9 mouse cellular contexts compared by ENCODE assay signal in genomic region chr9:44708429-44708765, GRCm38 (mm10). TPM values are rescaled to one million over a fixed set of nuclear protein-coding genes. Genes with fewer than 3 reads are reported as not detected.
DNase-seq lines count a peak whose midpoint lies in the region; ATAC-seq and TF ChIP-seq lines count a peak whose summit lies in the region.
"Had no signal": no experiment of that assay in that cellular context is flagged by ENCODE, and none has a peak within 500 bp of the region (broad histone marks: within the 10 kb centered on the region; RNA-seq: fewer than 3 reads in every experiment).

No protein-coding gene starts in this region.

- TF ChIP-seq CTCF in E14TG2a.4 (conservative IDR thresholded peaks at IDR 0.05; ENCODE audit: low read length), result no peak

- WGBS in hindbrain, embryonic 11.5 days, result 3% methylated on average over 23 of the region's 24 CpGs
- WGBS in limb, embryonic 14.5 days, result 3% methylated on average over 23 of the region's 24 CpGs
- 1% methylated on average over 21 of the region's 24 CpGs for WGBS in midbrain, embryonic 13.5 days

- H3K9me3 ChIP-seq in E14TG2a.4 (ENCODE audit: low read length), result no peaks in the 10 kb centered on the region
- H3K9me3 ChIP-seq in hindbrain, embryonic 11.5 days (ENCODE audit: control insufficient read depth, low read length), result no peaks in the 10 kb centered on the region
- H3K9me3 ChIP-seq in limb, embryonic 14.5 days (ENCODE audit: control insufficient read depth, low read length), result no peaks in the 10 kb centered on the region
- no peaks in the 10 kb centered on the region for H3K9me3 ChIP-seq in midbrain, embryonic 13.5 days

- TF ChIP-seq POLR2A in limb, embryonic 14.5 days (IDR thresholded peaks at IDR 0.05; ENCODE audit: borderline replicate concordance, extremely low read depth, insufficient read depth, insufficient read length), result 0 out of 2 replicates have a peak, but pooled peaks have one; percentile 48

- peak; percentile 92 to 95 for DNase-seq in adrenal gland, postnatal 36 days
- peak; percentile 69 for DNase-seq in forelimb bud, embryonic 11.5 days (ENCODE audit: low read depth, low spot score)
- peak; percentile 65 for DNase-seq in hindbrain, embryonic 11.5 days (ENCODE audit: low spot score)
- DNase-seq in limb, embryonic 14.5 days (ENCODE audit: low spot score), result peak; percentile 88
- peak; percentile 92 for DNase-seq in testis, postnatal 10 days (ENCODE audit: low spot score)
- no peak for DNase-seq in layer of hippocampus, postnatal 25 days (ENCODE audit: extremely low spot score in 1 of 2, low spot score in 1 of 2)

- H3K4me2 ChIP-seq in hindbrain, embryonic 11.5 days (replicated peaks; ENCODE audit: low read depth, low read length), result peak overlapping the region; percentile 41
- H3K4me2 ChIP-seq in limb, embryonic 14.5 days (replicated peaks; ENCODE audit: low read depth, low read length, severe bottlenecking), result peak overlapping the region; percentile 79
- H3K4me2 ChIP-seq in midbrain, embryonic 13.5 days (replicated peaks), result peak overlapping the region; percentile 52

- H3K27me3 ChIP-seq in E14TG2a.4 (ENCODE audit: insufficient read depth, low read length), result peaks cover 66% of the 10 kb centered on the region
- 0 out of 2 replicates have a peak, but pooled peaks cover 2% of the 10 kb centered on the region for H3K27me3 ChIP-seq in hindbrain, embryonic 11.5 days (ENCODE audit: control insufficient read depth, insufficient read depth, low read length)
- H3K27me3 ChIP-seq in limb, embryonic 14.5 days (ENCODE audit: control insufficient read depth, insufficient read depth, low read length), result no peaks in the 10 kb centered on the region
- H3K27me3 ChIP-seq in midbrain, embryonic 13.5 days, result no peaks in the 10 kb centered on the region; the same call in 1 of the 2 replicates

- H3K36me3 ChIP-seq in E14TG2a.4 (ENCODE audit: insufficient read depth, low read length), result peaks cover 10% of the 10 kb centered on the region; the same call in 1 of the 2 replicates
- peaks cover 4% of the 10 kb centered on the region; the same call in 1 of the 2 replicates for H3K36me3 ChIP-seq in hindbrain, embryonic 11.5 days (ENCODE audit: control insufficient read depth, insufficient read depth, low read length)
- peaks cover 78% of the 10 kb centered on the region for H3K36me3 ChIP-seq in limb, embryonic 14.5 days (ENCODE audit: control insufficient read depth, insufficient read depth, low read length)
- H3K36me3 ChIP-seq in midbrain, embryonic 13.5 days, result peaks cover 86% of the 10 kb centered on the region

- no peak overlapping the region for H3K27ac ChIP-seq in hindbrain, embryonic 11.5 days (ENCODE audit: low read depth, low read length)
- H3K27ac ChIP-seq in limb, embryonic 14.5 days (replicated peaks; ENCODE audit: low read depth, low read length), result peak overlapping the region; percentile 64
- H3K27ac ChIP-seq in midbrain, embryonic 13.5 days, result no peak overlapping the region

- ATAC-seq in hindbrain, embryonic 11.5 days (ENCODE audit: low FRiP score), result peak; percentile 54
- ATAC-seq in limb, embryonic 14.5 days (ENCODE audit: low FRiP score, low read depth), result peak; percentile 90
- ATAC-seq in midbrain, embryonic 13.5 days, result peak; percentile 65

- H3K4me3 ChIP-seq in E14TG2a.4 (replicated peaks; ENCODE audit: low read length), result peak overlapping the region; percentile 74
- H3K4me3 ChIP-seq in hindbrain, embryonic 11.5 days (ENCODE audit: low read depth, low read length), result peak overlapping the region; percentile 17; the same call in 1 of the 2 replicates
- H3K4me3 ChIP-seq in limb, embryonic 14.5 days (replicated peaks; ENCODE audit: low read length), result peak overlapping the region; percentile 37
- peak overlapping the region; percentile 24 for H3K4me3 ChIP-seq in midbrain, embryonic 13.5 days (replicated peaks)

- H3K9ac ChIP-seq in hindbrain, embryonic 11.5 days (ENCODE audit: low read depth, low read length), result peak overlapping the region; percentile 35; the same call in 1 of the 2 replicates
- H3K9ac ChIP-seq in limb, embryonic 14.5 days (ENCODE audit: low read depth, low read length, severe bottlenecking), result peak overlapping the region; percentile 55
- peak overlapping the region; percentile 49; the same call in 1 of the 2 replicates for H3K9ac ChIP-seq in midbrain, embryonic 13.5 days (replicated peaks)

- peaks cover 51% of the 10 kb centered on the region for H3K4me1 ChIP-seq in E14TG2a.4 (replicated peaks; ENCODE audit: low read depth, low read length)
- peaks cover 10% of the 10 kb centered on the region for H3K4me1 ChIP-seq in hindbrain, embryonic 11.5 days (replicated peaks; ENCODE audit: control insufficient read depth, insufficient read depth, low read length)
- H3K4me1 ChIP-seq in limb, embryonic 14.5 days (ENCODE audit: control insufficient read depth, insufficient read depth, low read length), result peaks cover 16% of the 10 kb centered on the region
- H3K4me1 ChIP-seq in midbrain, embryonic 13.5 days (replicated peaks), result peaks cover 26% of the 10 kb centered on the region

RNA-seq across cellular contexts. Expression of gene Phldb1, which starts 26.6 kb away (rescaled TPM):
- 10 to 100 TPM; 41.2 to 48.9 TPM for total RNA-seq in adrenal gland, postnatal 36 days (2021)
- 36.0 and 36.3 TPM in 2 replicates for polyA plus RNA-seq in hindbrain, embryonic 11.5 days (2014; fragmentation: Nextera tagmentation; extraction: Ambion mirVana)
- polyA plus RNA-seq in limb, embryonic 14.5 days (2012; rRNA removed), result 85.6 and 113 TPM in 2 replicates
- polyA plus RNA-seq in limb, embryonic 14.5 days (2014; fragmentation: Nextera tagmentation; extraction: Ambion mirVana), result 36.5 and 46.2 TPM in 2 replicates
- 47.9 and 55.5 TPM in 2 replicates for polyA plus RNA-seq in midbrain, embryonic 13.5 days (2015; fragmentation: Nextera tagmentation; extraction: Ambion mirVana)
- total RNA-seq in layer of hippocampus, postnatal 25 days (2021), result 100 to 1,000 TPM in 1 of 2 experiments, 10 to 100 TPM in 1; 88.6 to 106 TPM
- total RNA-seq: neutrophil, adult 5-6 weeks had no signal

RNA-seq across cellular contexts. Expression of gene Treh, which starts 35.4 kb away (rescaled TPM):
- total RNA-seq in adrenal gland, postnatal 36 days (2021), result not detected
- not detected in 2 replicates for polyA plus RNA-seq in hindbrain, embryonic 11.5 days (2014; fragmentation: Nextera tagmentation; extraction: Ambion mirVana)
- polyA plus RNA-seq in limb, embryonic 14.5 days (2012; rRNA removed), result not detected in 2 replicates
- not detected in 2 replicates for polyA plus RNA-seq in limb, embryonic 14.5 days (2014; fragmentation: Nextera tagmentation; extraction: Ambion mirVana)
- not detected in 2 replicates for polyA plus RNA-seq in midbrain, embryonic 13.5 days (2015; fragmentation: Nextera tagmentation; extraction: Ambion mirVana)
- not detected for total RNA-seq in layer of hippocampus, postnatal 25 days (2021)
- total RNA-seq: neutrophil, adult 5-6 weeks had no signal

RNA-seq across cellular contexts. Expression of gene Arcn1, which starts 59.2 kb away (rescaled TPM):
- total RNA-seq in adrenal gland, postnatal 36 days (2021), result 100 to 1,000 TPM; 173 to 185 TPM
- 198 and 204 TPM in 2 replicates for polyA plus RNA-seq in hindbrain, embryonic 11.5 days (2014; fragmentation: Nextera tagmentation; extraction: Ambion mirVana)
- 105 and 111 TPM in 2 replicates for polyA plus RNA-seq in limb, embryonic 14.5 days (2012; rRNA removed)
- polyA plus RNA-seq in limb, embryonic 14.5 days (2014; fragmentation: Nextera tagmentation; extraction: Ambion mirVana), result 221 and 234 TPM in 2 replicates
- 142 and 145 TPM in 2 replicates for polyA plus RNA-seq in midbrain, embryonic 13.5 days (2015; fragmentation: Nextera tagmentation; extraction: Ambion mirVana)
- 100 to 1,000 TPM in 1 of 2 experiments, 10 to 100 TPM in 1; 97.3 to 102 TPM for total RNA-seq in layer of hippocampus, postnatal 25 days (2021)

RNA-seq across cellular contexts. Expression of gene Ift46, which starts 59.3 kb away (rescaled TPM):
- total RNA-seq in adrenal gland, postnatal 36 days (2021), result 10 to 100 TPM; 68.9 to 97.6 TPM
- polyA plus RNA-seq in hindbrain, embryonic 11.5 days (2014; fragmentation: Nextera tagmentation; extraction: Ambion mirVana), result 142 and 154 TPM in 2 replicates
- 109 and 116 TPM in 2 replicates for polyA plus RNA-seq in limb, embryonic 14.5 days (2012; rRNA removed)
- polyA plus RNA-seq in limb, embryonic 14.5 days (2014; fragmentation: Nextera tagmentation; extraction: Ambion mirVana), result 123 and 131 TPM in 2 replicates
- polyA plus RNA-seq in midbrain, embryonic 13.5 days (2015; fragmentation: Nextera tagmentation; extraction: Ambion mirVana), result 171 and 183 TPM in 2 replicates
- total RNA-seq in layer of hippocampus, postnatal 25 days (2021), result 10 to 100 TPM; 75.1 to 75.8 TPM

Comparison
In these comparisons a context has a peak if more than half of its experiments do, and no peak if none do; other contexts are left out.
1. H3K4me3 ChIP-seq: peak in every context shown above with its lines; median percentile 74 in E14TG2a.4; 37 in limb, embryonic 14.5 days; 24 in midbrain, embryonic 13.5 days; 17 in hindbrain, embryonic 11.5 days.
2. DNase-seq: peak in adrenal gland, postnatal 36 days (2 of 2), forelimb bud, embryonic 11.5 days (single experiment), hindbrain, embryonic 11.5 days (single experiment), limb, embryonic 14.5 days (single experiment) and testis, postnatal 10 days (single experiment); none in layer of hippocampus, postnatal 25 days (0 of 2).
3. Peak in every context shown above with its lines, with median percentiles within 50 percentile points of each other: ATAC-seq, H3K4me2 ChIP-seq and H3K9ac ChIP-seq.